Mouse (Mus musculus) Patski (cell line): ENCODE measurements at regions not wholly inside any gene's neighbourhood (a gene's known extent, or its start where the extent isn't known, plus 50 kb on each side); places are given as distances from the start of the nearest gene placed in this dataset.

Experiments used
- ATAC-seq: fragments of 100-300 bp; one replicate; pipeline ENCODE4 v1.8.0; 2021
- CTCF ChIA-PET: fragments of 350-600 bp; sonication (Branson Sonifier 250); formaldehyde crosslinking; loops from one replicate; lab custom pipeline; 2022; ENCODE audit warnings: inconsistent platforms; lab: Charles Lee
- POLR2A ChIA-PET: fragments of 350-600 bp; sonication (Branson Sonifier 250); formaldehyde crosslinking; loops from one replicate; lab custom pipeline; 2022; ENCODE audit warnings: antibody characterized with exemption, inconsistent platforms; lab: Charles Lee
- DNase-seq: peaks from one replicate; pipeline ENCODE4 v3.0.0-alpha.2; 2011; ENCODE audit warnings: low read depth, low spot score
- H3K27me3 ChIP-seq: fragments of 371-371 bp; one replicate; pipeline ENCODE4 v1.5.1; 2021
- CTCF ChIP-seq: fragments of 100-300 bp; IDR thresholded peaks from one replicate; pipeline ENCODE4 v1.5.1; 2021
- in situ Hi-C: fragments of 300-500 bp; cut with MboI; formaldehyde crosslinking; loops from 3 replicates; pipeline ENCODE4 v1.11.1; 2018; ENCODE audit warnings: low pct_unique_long_range_greater_than_20kb, mixed read lengths

DNA sequence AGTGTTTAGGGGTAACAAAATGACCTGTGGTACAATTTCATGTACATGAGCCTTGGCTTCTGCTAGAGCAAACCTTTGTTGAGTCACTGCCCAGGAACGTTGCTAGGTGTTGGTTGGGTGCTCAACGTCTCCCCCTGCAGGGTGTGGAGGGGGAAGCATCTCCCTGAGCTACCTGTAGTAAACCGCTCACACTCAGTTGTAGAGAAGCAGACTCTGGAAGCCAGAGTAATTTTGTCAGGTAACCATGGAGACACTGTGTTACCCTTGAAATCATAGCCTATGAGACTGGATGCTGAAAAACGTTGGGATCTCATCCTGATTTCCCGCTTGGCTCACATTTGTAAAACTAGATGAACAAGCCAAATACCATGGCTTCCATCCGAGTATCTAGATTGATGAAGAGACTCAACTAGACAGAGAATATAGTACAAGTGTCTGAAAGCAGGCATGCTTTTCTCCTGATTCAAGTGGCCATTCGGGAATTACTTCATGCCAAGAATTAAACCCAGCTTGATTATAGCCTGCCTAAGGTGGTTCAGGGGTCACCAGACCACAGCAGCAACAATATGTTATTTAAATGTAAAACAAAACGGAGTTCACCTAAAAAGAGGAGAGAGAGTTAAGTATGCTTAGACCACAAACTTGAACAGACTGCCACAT, 63.7 kb upstream of the Ctla4 start:
- ChIA-PET POLR2A (no interaction called here), CTCF (no interaction called here)
- TF ChIP-seq CTCF = peak; percentile 66
- in situ Hi-C loops = no loop called here
- H3K27me3 ChIP-seq = no peaks in the 10 kb centered on the region
- no peak for DNase-seq
- no peak for ATAC-seq

GRCm38 (mm10) chr1:60824218-60825125, 62.3 kb upstream of the Ctla4 start:
- DNase-seq (no peak), ATAC-seq (no peak)
- ChIA-PET CTCF (no interaction called here), POLR2A (no interaction called here)
- H3K27me3 ChIP-seq = no peaks in the 10 kb centered on the region
- in situ Hi-C loops = no loop called here
- no peak for TF ChIP-seq CTCF

DNA sequence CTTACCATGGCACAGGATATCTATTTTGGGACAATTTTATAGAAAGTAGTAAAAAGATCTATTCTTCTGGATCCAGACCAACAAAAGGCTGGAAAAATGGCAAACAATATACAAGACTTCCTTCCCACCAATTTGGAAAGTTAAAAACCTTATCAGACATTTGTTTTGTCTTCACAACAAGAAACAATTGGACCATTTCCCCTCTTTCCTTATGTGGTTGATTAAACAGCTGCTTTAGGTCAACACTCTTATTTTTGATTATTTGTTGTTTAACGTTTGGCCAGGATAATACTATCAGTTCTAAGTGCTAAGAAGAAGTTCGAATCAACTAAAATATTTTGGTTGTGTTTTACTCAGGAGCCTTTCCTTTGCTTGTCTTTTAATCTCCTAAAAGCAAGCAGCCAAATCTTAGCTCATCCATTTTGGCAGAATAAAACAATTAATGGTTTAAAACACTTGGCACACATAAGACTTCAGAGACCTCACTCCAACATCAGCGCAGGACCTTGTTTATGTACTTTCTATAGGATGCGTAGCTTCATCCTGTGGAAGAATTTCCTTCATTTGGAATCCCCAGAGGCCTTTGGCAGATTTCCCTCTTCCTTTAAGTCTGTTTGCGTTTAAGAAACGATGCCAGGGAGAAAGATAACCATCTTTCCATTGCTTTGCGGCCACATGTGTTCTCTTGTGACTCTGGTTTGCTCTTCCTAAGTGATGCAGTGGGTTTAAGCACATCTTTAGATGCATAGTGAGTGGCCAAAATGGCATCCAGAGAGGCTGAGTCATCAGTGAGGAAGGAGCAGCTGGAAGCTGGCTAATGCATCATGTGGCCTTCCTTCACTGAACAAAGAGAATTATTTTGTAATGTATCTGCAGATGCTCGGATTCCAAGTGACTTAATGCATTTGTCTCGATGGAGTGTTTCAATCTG, 61.3 kb upstream of the Ctla4 start:
- POLR2A ChIA-PET = no interaction called here
- peak; percentile 73 for ATAC-seq
- TF ChIP-seq CTCF = no peak
- DNase-seq = peak; percentile 70
- CTCF ChIA-PET = interaction anchor here (1.4 to 1.5 kb wide), 2 partner anchors 18 to 33 kb away, joined by 3 to 4 read pairs; no protein-coding TSS in a partner anchor
- in situ Hi-C loops = no loop called here
- H3K27me3 ChIP-seq = no peaks in the 10 kb centered on the region

- TF ChIP-seq CTCF = no peak
- in situ Hi-C loops = no loop called here
- ATAC-seq (no peak), DNase-seq (no peak)
- H3K27me3 ChIP-seq = no peaks in the 10 kb centered on the region
- POLR2A ChIA-PET = no interaction called here
- CTCF ChIA-PET = interaction anchor here (1.4 to 1.7 kb wide), 4 partner anchors 11 to 39 kb away, joined by 3 to 5 read pairs (median 4); no protein-coding TSS in a partner anchor
Measured at GRCm38 (mm10) chr1:60826981-60827380, 59.8 kb upstream of the Ctla4 start.

DNA sequence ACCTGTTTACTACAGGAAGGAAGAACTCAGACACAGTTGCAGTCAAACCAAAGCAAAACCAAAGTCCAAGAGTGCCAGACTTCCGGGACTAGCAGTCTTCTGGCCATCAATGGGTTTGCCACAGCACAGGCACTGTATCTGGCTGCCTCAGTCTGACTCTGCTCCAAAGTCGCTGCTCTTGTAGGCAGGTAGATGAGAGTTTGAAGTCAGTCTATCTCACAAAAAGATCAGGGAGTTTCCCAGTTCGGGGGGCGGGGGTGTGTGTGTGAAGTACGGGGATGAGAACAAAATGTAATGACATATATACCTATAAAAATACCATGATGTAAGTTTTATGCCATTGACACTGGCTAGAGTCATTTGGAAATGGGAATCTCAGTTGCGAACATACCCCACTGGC, 58.6 kb upstream of the Ctla4 start:
- no peak for TF ChIP-seq CTCF

GRCm38 (mm10) chr1:60829849-60830248, 57.0 kb upstream of the Ctla4 start:
- no peaks in the 10 kb centered on the region for H3K27me3 ChIP-seq
- ATAC-seq = no peak
- DNase-seq = no peak
- POLR2A ChIA-PET = no interaction called here
- CTCF ChIA-PET = no interaction called here
- TF ChIP-seq CTCF = no peak
- in situ Hi-C loops = no loop called here

More for the DNA sequence above, 58.6 kb upstream of the Ctla4 start:
- H3K27me3 ChIP-seq = no peaks in the 10 kb centered on the region
- ChIA-PET CTCF (interaction anchor here (1.7 kb wide), 1 partner anchor 10 kb away, joined by 5 read pairs; no protein-coding TSS in a partner anchor), POLR2A (no interaction called here)
- in situ Hi-C loops = no loop called here
- DNase-seq (no peak), ATAC-seq (no peak)

- no peak for DNase-seq
- TF ChIP-seq CTCF = no peak
- ATAC-seq = no peak
- POLR2A ChIA-PET = interaction anchor here (0.6 kb wide), 1 partner anchor 33 kb away, joined by 7 read pairs; no protein-coding TSS in a partner anchor
- in situ Hi-C loops = no loop called here
- CTCF ChIA-PET = no interaction called here
- no peaks in the 10 kb centered on the region for H3K27me3 ChIP-seq
Measured at GRCm38 (mm10) chr1:60833668-60834067, 53.1 kb upstream of the Ctla4 start.
